Mouse (Mus musculus): ENCODE data around the gene Pkig. TPM values are rescaled to one million over a fixed set of nuclear protein-coding genes. Genes with fewer than 3 reads are reported as not detected.

The Pkig gene
- total and polyA plus RNA-seq, 3 experiments: 214 to 344 (median 237) TPM

DNA sequence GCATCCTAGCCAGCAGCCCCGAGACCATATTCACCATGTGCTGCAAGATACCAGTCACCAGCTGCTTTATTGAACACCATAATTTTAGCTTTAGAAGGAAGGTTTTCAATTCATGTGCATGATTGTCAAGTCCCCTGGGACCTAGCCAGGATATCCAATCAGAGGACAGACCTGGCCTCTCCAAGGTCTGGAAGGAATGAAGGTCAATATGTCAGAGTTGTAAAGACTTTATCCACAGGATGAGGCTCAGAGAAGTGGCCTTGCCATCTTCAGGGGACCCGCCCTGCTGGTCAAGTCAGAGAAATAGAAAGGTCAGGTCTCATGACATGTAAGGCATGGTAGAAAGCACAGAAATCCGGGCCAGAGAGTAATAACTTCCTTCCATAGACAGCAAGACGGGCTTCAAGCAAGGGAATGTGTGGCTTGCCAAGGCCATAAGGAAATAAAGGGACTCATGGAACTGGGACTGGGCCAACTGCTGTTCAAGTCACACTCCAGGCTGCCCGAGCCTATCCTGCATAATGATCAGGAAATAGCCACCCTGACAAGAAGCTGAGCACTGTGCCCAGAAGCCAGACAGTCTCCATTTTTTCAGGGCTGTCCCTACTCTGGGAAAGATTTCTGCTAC lies 68.7 kb downstream of the Pkig start:
- Histone ChIP-seq H3K4me3 (no peak overlapping the region), H3K27me3 (ENCODE audit: control insufficient read depth, insufficient read depth, low read length) (no peaks in the 10 kb centered on the region), H3K4me1 (ENCODE audit: control insufficient read depth, insufficient read depth, low read length) (peaks cover 6% of the 10 kb centered on the region), H3K79me2 (replicated peaks; ENCODE audit: control insufficient read depth, insufficient read depth, low read length) (no peaks in the 10 kb centered on the region), H3K36me3 (ENCODE audit: control insufficient read depth, insufficient read depth, low read length) (no peaks in the 10 kb centered on the region), H3K9ac (ENCODE audit: low read depth, low read length) (no peak overlapping the region), H3K27ac (no peak overlapping the region)
- intact Hi-C loops (cut with DNase I): loop anchor here (10.0 kb wide), 1 partner anchor 58 kb away; no protein-coding TSS in a partner anchor
- DNase-seq: no peak
- no peak for TF ChIP-seq CTCF (IDR thresholded peaks at IDR 0.05)
- no peak for TF ChIP-seq POLR2A (IDR thresholded peaks at IDR 0.05; ENCODE audit: insufficient read depth, low read depth, low read length)
- no peak for TF ChIP-seq EP300 (IDR thresholded peaks at IDR 0.05; ENCODE audit: insufficient read depth, low read depth, low read length)
- WGBS: 35% methylated on average over 5 of the region's 5 CpGs

DNA sequence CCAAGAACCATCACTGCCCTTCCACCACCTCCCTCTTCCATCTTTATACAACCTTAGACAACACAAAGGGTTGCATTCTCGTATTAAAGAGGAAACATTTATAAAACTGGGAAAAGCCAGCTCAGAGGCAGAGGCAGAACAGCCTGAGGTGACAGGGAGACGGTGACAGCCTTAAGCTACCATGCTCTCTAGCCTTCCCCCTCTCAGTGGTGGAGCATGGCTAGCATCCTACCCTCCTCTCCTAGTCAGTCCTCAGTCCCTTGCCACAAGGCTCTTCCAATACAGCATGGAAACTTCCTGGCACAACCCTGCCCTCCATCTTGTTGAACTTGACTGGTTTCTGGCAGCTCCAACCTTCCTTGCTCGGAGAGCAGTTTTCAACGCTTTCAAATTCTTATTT lies 70.1 kb downstream of the Pkig start:
- no peak for DNase-seq
- no peaks in the 10 kb centered on the region for H3K79me2 ChIP-seq (replicated peaks; ENCODE audit: control insufficient read depth, insufficient read depth, low read length)
- H3K27me3 ChIP-seq (ENCODE audit: control insufficient read depth, insufficient read depth, low read length): no peaks in the 10 kb centered on the region
- no peak for TF ChIP-seq POLR2A (IDR thresholded peaks at IDR 0.05; ENCODE audit: insufficient read depth, low read depth, low read length)
- TF ChIP-seq EP300 (IDR thresholded peaks at IDR 0.05; ENCODE audit: insufficient read depth, low read depth, low read length): no peak
- TF ChIP-seq CTCF (IDR thresholded peaks at IDR 0.05): no peak
- WGBS: 87% methylated on average over 4 of the region's 4 CpGs
- intact Hi-C loops (cut with DNase I): loop anchor here (10.0 kb wide), 1 partner anchor 57 kb away; no protein-coding TSS in a partner anchor
- no peaks in the 10 kb centered on the region for H3K36me3 ChIP-seq (ENCODE audit: control insufficient read depth, insufficient read depth, low read length)
- H3K4me3 ChIP-seq: no peak overlapping the region
- no peak overlapping the region for H3K9ac ChIP-seq (ENCODE audit: low read depth, low read length)
- H3K27ac ChIP-seq: no peak overlapping the region
- H3K4me1 ChIP-seq (ENCODE audit: control insufficient read depth, insufficient read depth, low read length): peaks cover 9% of the 10 kb centered on the region

DNA sequence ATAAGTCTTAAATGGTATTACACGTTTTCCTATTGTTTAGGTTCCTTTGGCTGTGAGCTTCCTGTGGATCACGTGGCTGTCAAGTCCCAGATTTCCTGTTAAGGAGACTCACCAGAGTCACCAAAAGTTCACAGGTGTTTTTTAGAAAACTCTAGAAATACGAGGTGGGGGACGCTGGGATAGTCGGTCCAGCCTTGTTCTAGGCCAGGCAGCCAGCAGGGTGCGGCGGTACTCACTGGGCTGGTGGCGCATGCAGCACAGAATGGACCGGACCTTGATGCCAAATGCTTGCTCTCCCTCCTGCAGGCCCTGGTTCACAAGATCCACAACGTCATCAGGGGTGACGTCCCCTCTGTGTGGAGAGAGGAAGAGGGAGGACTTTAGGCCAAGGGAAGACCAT lies 73.8 kb downstream of the Pkig start:
- 59% methylated on average over 11 of the region's 11 CpGs for WGBS
- peaks cover 14% of the 10 kb centered on the region for H3K4me1 ChIP-seq (ENCODE audit: control insufficient read depth, insufficient read depth, low read length)
- intact Hi-C loops (cut with DNase I): no loop called here
- H3K36me3 ChIP-seq (ENCODE audit: control insufficient read depth, insufficient read depth, low read length): no peaks in the 10 kb centered on the region
- peak overlapping the region; percentile 45 for H3K27ac ChIP-seq
- H3K27me3 ChIP-seq (ENCODE audit: control insufficient read depth, insufficient read depth, low read length): no peaks in the 10 kb centered on the region
- no peak for DNase-seq
- TF ChIP-seq POLR2A (IDR thresholded peaks at IDR 0.05; ENCODE audit: insufficient read depth, low read depth, low read length): no peak
- TF ChIP-seq CTCF (IDR thresholded peaks at IDR 0.05): peak; percentile 8; the same call in 1 of the 2 replicates
- H3K79me2 ChIP-seq (replicated peaks; ENCODE audit: control insufficient read depth, insufficient read depth, low read length): no peaks in the 10 kb centered on the region
- no peak overlapping the region for H3K9ac ChIP-seq (ENCODE audit: low read depth, low read length)
- H3K4me3 ChIP-seq: no peak overlapping the region

DNA sequence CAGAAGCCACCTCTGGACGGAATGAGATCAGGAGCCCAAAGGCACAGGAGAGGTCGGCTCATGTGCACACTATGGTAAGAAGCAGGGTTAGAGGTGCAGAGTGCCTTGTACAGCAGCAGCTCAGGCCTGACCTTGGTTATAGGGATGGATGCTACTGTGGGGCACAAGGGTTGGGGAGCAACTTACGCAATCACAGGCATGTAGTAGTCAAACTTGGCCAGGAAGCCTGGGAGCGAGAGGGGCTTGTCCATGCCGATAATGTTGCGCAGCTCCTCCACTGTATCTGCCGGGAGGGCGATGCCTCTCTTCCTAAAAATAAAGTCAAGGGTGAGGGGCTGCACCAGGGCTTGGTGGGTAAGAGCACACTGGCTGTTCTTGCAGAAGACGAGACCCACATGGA lies 77.0 kb downstream of the Pkig start:
- Histone ChIP-seq H3K4me1 (ENCODE audit: control insufficient read depth, insufficient read depth, low read length) (peaks cover 10% of the 10 kb centered on the region), H3K27me3 (ENCODE audit: control insufficient read depth, insufficient read depth, low read length) (no peaks in the 10 kb centered on the region), H3K27ac (peak overlapping the region; percentile 28; the same call in 1 of the 2 replicates), H3K79me2 (replicated peaks; ENCODE audit: control insufficient read depth, insufficient read depth, low read length) (no peaks in the 10 kb centered on the region), H3K4me3 (no peak overlapping the region), H3K9ac (ENCODE audit: low read depth, low read length) (no peak overlapping the region), H3K36me3 (ENCODE audit: control insufficient read depth, insufficient read depth, low read length) (no peaks in the 10 kb centered on the region)
- TF ChIP-seq EP300 (IDR thresholded peaks at IDR 0.05; ENCODE audit: insufficient read depth, low read depth, low read length) (no peak), POLR2A (IDR thresholded peaks at IDR 0.05; ENCODE audit: insufficient read depth, low read depth, low read length) (no peak), CTCF (IDR thresholded peaks at IDR 0.05) (no peak)
- intact Hi-C loops (cut with DNase I): no loop called here
- DNase-seq: no peak
- WGBS: 79% methylated on average over 9 of the region's 9 CpGs

- peak; percentile 85 for TF ChIP-seq EP300 (IDR thresholded peaks at IDR 0.05; ENCODE audit: insufficient read depth, low read depth, low read length)
- TF ChIP-seq POLR2A (IDR thresholded peaks at IDR 0.05; ENCODE audit: insufficient read depth, low read depth, low read length): no peak
- Histone ChIP-seq H3K4me1 (ENCODE audit: control insufficient read depth, insufficient read depth, low read length) (peaks cover 10% of the 10 kb centered on the region), H3K4me3 (no peak overlapping the region), H3K27me3 (ENCODE audit: control insufficient read depth, insufficient read depth, low read length) (no peaks in the 10 kb centered on the region), H3K36me3 (ENCODE audit: control insufficient read depth, insufficient read depth, low read length) (no peaks in the 10 kb centered on the region), H3K9ac (ENCODE audit: low read depth, low read length) (no peak overlapping the region), H3K79me2 (replicated peaks; ENCODE audit: control insufficient read depth, insufficient read depth, low read length) (no peaks in the 10 kb centered on the region), H3K27ac (peak overlapping the region; percentile 28; the same call in 1 of the 2 replicates)
- intact Hi-C loops (cut with DNase I): no loop called here
- WGBS: 17% methylated on average over 6 of the region's 6 CpGs
- peak; percentile 53 to 81 for DNase-seq
These were observed 77.8 kb downstream of the Pkig start for GRCm38 (mm10) chr2:163735980-163736379.

DNA sequence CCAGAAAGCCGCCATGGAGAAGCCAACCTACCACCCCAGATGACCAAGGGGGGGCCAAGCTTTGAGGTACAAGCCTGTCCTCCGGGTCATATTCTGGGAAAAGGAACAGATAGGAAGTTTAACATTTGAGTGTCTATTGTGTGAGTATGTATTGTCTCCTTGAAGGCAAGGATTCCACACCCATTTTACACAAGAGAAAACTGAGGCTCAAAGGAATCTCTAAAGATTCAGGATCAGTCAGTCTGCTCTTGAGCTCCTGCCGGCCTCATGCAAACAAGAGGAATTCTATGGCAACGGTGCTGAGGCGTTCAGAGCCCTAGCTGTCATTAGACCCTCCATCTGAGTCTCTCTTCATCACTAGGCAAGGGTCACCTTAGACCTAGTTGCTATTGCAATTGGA lies 84.5 kb downstream of the Pkig start:
- intact Hi-C loops (cut with DNase I): no loop called here
- no peak overlapping the region for H3K27ac ChIP-seq
- H3K4me3 ChIP-seq: no peak overlapping the region
- 86% methylated on average over 5 of the region's 5 CpGs for WGBS
- no peak for TF ChIP-seq EP300 (IDR thresholded peaks at IDR 0.05; ENCODE audit: insufficient read depth, low read depth, low read length)
- no peak for TF ChIP-seq CTCF (IDR thresholded peaks at IDR 0.05)
- TF ChIP-seq POLR2A (IDR thresholded peaks at IDR 0.05; ENCODE audit: insufficient read depth, low read depth, low read length): no peak
- peaks cover 16% of the 10 kb centered on the region for H3K4me1 ChIP-seq (ENCODE audit: control insufficient read depth, insufficient read depth, low read length)
- H3K9ac ChIP-seq (ENCODE audit: low read depth, low read length): no peak overlapping the region
- H3K79me2 ChIP-seq (replicated peaks; ENCODE audit: control insufficient read depth, insufficient read depth, low read length): no peaks in the 10 kb centered on the region
- no peaks in the 10 kb centered on the region for H3K36me3 ChIP-seq (ENCODE audit: control insufficient read depth, insufficient read depth, low read length)
- H3K27me3 ChIP-seq (ENCODE audit: control insufficient read depth, insufficient read depth, low read length): no peaks in the 10 kb centered on the region
- DNase-seq: no peak
